ENCODE assay signal across 8 mouse cellular contexts in the genomic region with DNA sequence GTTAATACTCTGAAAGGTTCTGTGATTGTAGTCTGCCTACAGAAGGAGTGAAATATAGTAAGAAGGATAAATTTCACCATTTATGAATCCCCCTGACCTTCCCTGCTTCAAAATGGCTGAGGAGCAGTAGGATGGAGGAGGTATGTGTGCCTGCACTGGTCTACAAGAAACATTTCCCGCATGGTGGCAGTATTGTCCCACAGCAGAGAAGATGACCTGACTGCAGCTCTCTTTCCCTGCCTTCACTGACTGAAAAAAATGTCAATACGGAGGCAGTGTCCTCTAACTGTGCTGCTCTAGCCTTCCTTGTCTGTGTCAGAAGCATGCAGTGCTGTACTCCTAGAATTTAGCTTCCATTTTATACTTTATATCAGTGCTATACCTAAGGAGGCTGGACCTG.
A peak's percentile ranks its signal among the peaks of the same experiment; 100 is the strongest.
DNase-seq lines count a peak whose midpoint lies in the region; ATAC-seq lines count a peak whose summit lies in the region.
"Not testable (repeated sequence)": the region's sequence is repeated elsewhere in the genome, so short reads cannot be mapped to it uniquely, and the experiment has no call there.

No protein-coding gene starts in this region.

- 0 out of 2 replicates have a peak, but pooled peaks have one; percentile 46 for ATAC-seq in erythroblast, adult 5-6 weeks (replicated peaks; ENCODE audit: low FRiP score, poor library complexity, severe bottlenecking)
- peak; percentile 25; the same call in 1 of the 2 replicates for ATAC-seq in heart, embryonic 13.5 days (ENCODE audit: extremely low read depth, insufficient number of reproducible peaks, low FRiP score, low TSS enrichment)
- ATAC-seq in intestine, embryonic 14.5 days (replicated peaks; ENCODE audit: low FRiP score, low TSS enrichment, low read depth) = not testable (repeated sequence)
- peak; percentile 61; the same call in 1 of the 2 replicates for ATAC-seq in megakaryocyte-erythroid progenitor cell, adult 5-6 weeks (replicated peaks; ENCODE audit: low FRiP score, low TSS enrichment, poor library complexity, severe bottlenecking)

- H3K4me2 ChIP-seq in heart, embryonic 13.5 days = peak overlapping the region; percentile 49
- not testable (repeated sequence) for H3K4me2 ChIP-seq in intestine, embryonic 14.5 days (ENCODE audit: low read length)

- H3K27ac ChIP-seq in heart, embryonic 13.5 days (replicated peaks); intestine, embryonic 14.5 days (ENCODE audit: low read depth): not testable (repeated sequence)

- H3K9ac ChIP-seq in heart, embryonic 13.5 days; intestine, embryonic 14.5 days (ENCODE audit: low read length): not testable (repeated sequence)

- DNase-seq in A20 (ENCODE audit: low read depth, low spot score) = peak; percentile 72
- DNase-seq in adrenal gland, adult 2 months = peak; percentile 76
- peak; percentile 60 for DNase-seq in intestine, embryonic 14.5 days (ENCODE audit: low spot score)
- DNase-seq in liver = peak; percentile 65
- peak; percentile 77 for DNase-seq in ovary, adult 18-20 months (ENCODE audit: low spot score)

- peak overlapping the region; percentile 24; the same call in 1 of the 2 replicates for H3K4me3 ChIP-seq in heart, embryonic 13.5 days
- not testable (repeated sequence) for H3K4me3 ChIP-seq in intestine, embryonic 14.5 days (ENCODE audit: low read depth, low read length)

- not testable (repeated sequence) for H3K9me3 ChIP-seq in heart, embryonic 13.5 days; intestine, embryonic 14.5 days (ENCODE audit: control insufficient read depth, low read length)

- peaks cover 25% of the 10 kb centered on the region; the same call in 1 of the 2 replicates for H3K36me3 ChIP-seq in heart, embryonic 13.5 days
- H3K36me3 ChIP-seq in intestine, embryonic 14.5 days (ENCODE audit: control insufficient read depth, insufficient read depth, low read length) = not testable (repeated sequence)

- not testable (repeated sequence) for H3K27me3 ChIP-seq in heart, embryonic 13.5 days (replicated peaks); intestine, embryonic 14.5 days (replicated peaks; ENCODE audit: control insufficient read depth, insufficient read depth, low read length)

- WGBS in heart, embryonic 13.5 days = 57% methylated on average over 2 of the region's 2 CpGs
- 77% methylated on average over 2 of the region's 2 CpGs for WGBS in intestine, embryonic 14.5 days

- H3K4me1 ChIP-seq in heart, embryonic 13.5 days; intestine, embryonic 14.5 days (replicated peaks; ENCODE audit: control insufficient read depth, insufficient read depth, low read length): not testable (repeated sequence)
